Mouse (Mus musculus) WW6 (cell line): ENCODE data around the gene Sh3gl2.
A peak's percentile ranks its signal among the peaks of the same experiment; 100 is the strongest.

Source experiments
- DNase-seq: peaks from one replicate; pipeline ENCODE4 v3.0.0-alpha.2; 2013; ENCODE audit warnings: low read depth, low spot score

Sh3gl2 gene

DNA sequence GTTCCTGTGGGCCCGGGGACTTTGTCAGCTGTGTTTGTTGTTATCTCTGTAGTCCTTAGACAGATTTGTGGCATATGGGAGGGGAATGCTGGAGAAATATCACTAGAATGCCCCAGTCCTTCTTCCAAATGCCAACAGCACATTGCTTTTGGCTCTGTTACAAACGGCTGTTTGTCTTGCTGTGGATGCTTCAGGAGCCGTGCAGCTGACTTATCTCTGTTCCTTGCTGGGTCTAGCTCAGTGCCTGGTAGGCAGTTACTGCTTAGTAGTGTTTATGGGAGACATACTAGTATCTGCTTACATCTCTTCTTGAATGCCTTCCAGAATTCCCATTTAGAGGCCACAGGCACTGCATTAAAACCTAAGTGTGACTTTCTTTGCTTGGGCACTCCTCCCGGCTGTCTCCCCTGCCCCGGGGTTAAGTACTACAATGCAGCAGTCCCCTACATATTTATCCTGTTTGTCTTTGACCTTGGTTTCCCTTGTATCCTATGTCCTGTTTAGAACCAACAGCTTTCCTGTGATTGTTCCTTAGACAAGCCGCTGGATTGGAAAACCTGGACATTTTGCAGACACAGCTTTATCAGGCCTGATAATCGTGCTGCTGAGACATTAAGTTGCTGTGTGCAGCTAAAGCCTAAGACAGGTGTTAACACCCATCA is 101.1 kb downstream of the Sh3gl2 start:
- DNase-seq: no peak

DNA sequence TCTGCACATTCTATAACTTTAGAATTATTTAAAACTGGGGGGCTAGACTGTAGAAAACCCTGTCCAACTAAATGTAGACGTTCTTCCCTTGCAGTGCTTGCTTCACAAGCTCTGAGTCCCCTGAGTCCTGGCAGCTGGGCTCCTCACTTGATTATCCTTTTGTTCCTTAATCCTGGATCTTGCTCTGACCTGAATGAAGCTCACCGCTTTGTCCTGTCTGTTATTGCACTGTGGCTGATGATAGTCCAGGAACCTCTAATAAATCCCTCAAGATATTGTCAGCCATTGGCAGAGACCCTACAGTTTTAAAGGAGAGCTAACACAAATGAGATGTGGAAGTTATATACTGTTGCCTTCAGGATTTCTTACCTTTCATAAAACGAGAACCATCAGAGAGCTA is 114.2 kb downstream of the Sh3gl2 start:
- no peak for DNase-seq

DNA sequence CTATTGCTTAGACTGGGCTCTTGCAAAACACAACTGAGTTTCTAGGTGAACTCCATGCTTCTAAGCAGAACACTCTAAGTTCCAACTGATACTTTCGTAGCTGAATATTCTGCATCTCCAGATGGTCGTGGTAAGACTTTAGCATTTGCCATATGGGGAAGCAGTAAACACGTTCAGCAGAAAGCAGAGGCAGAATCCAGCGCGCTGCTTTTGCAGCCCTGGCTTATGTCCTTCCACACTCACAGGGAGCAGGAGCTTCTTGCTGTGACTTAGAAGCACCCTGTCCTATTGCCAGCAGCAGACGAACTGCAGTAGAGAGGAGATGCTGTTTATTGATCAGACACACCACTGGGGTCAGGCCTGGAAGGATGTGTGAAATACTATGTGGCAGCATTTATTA is 120.5 kb downstream of the Sh3gl2 start:
- no peak for DNase-seq

DNA sequence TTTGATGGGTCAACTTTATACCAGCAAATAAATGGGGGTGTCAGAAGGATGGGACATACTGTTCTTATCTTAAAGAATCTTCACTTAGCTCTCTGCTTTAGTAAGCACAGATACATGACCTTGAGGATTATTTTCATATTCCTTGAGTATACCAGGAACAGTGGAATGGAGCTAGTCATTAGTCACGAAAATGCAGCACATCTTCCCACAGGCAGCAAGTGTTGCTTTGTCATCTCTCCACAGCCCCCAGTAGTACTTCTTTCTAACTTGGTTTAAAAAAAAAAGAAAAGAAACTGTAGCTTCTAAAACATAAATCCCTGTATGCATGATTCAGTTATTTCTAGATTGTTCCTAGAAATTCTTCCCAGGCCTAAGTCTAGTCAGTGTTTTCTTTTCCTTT is 121.1 kb downstream of the Sh3gl2 start:
- no peak for DNase-seq

DNA sequence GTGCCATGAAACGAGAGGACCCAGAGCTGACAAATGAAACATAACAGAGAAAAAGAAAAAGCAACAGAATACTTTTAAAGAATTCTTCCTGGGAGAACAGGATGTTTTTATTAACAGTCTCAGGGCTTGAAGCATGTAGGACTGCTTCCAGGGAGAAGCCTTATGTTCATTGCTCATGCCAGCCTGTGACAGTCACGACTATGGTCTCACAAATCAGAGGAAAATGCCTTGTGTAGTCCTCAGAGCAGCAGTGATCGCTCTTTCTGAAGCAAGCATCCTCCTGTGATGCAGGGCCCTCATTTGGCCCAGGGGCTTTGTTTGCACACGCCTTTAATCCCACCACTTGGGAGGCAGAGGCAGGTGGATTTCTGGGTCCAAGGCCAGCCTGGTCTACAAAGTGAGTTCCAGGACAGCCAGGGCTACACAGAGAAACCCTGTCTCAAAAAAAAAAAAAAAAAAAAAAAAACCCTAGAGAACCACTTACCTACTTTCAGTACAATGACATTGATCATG is 129.8 kb downstream of the Sh3gl2 start:
- DNase-seq: no peak

DNA sequence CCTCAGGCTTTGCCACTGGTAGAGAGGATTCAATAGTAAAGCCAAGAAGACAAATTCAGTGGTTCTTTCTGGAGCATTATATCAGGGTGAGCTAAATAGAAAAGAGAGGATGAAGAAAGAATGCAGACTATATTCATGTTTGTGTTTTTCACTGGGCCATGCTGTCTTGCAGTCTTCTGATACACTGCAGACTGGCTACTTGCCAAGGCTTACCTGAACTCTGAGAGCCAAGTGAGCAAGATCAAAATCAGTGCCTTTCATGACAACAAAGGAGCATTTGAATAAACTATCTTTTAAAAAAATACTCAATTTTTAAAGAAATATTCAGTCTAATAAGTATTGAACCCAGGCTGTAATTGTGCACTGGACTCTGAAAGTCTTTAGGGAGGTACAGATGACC is 131.4 kb downstream of the Sh3gl2 start:
- DNase-seq: no peak

DNA sequence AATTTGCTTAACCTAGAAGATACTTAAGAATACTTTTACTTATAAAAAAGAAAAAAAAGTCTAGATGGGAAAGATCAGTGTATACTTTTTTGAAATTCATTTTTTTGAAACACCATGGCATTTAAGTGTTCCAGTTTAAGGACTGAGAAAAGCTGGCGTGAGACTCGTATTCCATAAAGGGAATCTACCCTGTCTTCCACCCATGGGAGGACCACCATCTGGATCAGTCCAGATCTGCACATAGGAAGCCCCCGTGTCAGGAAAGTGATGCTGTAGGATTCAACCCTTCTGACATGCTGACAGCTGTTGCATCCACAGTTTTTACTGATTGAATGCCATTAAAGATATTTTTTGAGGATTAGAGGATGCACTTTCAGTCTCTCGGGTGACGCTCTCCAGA is 134.2 kb downstream of the Sh3gl2 start:
- DNase-seq: no peak

DNA sequence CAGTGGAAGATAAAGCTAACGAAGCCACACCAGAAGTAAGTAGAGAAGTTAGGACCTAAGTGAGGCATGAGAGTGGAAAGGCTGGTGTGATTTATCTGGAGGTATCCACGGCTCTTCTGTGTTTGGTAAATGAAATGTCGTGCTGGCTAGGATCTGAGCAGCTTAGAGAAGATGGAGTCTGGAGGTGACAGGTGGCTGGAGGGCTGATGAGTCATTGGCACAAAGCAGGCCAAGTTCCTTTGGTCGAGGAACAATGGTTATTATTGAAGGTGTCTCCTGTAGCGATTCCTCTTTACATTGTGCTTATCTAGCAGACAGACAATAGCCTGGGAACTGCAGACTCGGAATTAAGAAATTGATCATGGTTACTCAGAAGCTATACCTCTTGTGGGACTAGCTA is 135.8 kb downstream of the Sh3gl2 start:
- DNase-seq: no peak

DNA sequence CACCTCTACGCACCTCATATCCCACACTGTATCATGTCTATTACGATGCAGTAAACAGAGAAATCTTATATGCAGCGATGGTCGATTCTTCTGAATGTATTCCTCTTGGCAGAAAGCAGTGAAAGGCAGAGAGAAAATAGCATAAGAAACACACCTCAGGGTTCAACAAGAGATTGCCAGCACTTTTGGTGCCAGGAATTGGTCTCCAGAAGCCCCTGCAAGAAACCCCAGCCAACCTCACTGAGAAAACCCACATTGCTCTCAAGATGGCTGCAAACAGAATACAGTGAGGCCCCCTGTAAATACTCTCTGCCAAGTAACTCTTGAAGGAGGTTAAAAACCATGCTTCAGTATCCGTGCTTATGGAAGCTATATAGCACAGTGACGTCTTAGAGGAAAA is 141.0 kb downstream of the Sh3gl2 start:
- no peak for DNase-seq

DNA sequence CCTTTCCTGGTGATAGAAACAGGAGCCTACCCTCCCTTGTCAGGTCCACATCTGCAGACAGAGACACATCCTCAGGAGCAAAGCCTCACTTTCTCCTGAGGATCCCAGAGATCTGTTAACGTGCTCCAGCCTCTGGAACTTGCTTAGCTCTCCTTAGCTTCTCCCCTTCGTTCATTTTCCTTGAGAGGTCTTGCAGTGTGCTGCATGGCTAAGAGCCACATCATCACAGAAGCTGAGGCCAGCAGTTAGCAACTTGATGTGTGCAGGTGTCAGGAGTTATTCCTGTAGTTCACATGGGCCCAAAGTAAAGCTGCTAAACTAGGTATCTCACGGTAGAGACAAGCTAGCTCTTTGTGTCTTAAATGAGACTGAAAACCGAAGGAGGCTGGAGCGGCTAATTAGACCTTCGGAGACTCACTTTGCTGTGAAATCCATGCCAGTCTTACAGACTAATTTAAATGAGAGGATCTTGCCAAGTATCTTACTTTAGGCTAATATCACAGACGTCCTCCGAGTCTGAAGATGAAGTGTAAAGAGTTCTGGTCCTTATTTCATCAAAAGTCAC is 143.2 kb downstream of the Sh3gl2 start:
- no peak for DNase-seq

DNA sequence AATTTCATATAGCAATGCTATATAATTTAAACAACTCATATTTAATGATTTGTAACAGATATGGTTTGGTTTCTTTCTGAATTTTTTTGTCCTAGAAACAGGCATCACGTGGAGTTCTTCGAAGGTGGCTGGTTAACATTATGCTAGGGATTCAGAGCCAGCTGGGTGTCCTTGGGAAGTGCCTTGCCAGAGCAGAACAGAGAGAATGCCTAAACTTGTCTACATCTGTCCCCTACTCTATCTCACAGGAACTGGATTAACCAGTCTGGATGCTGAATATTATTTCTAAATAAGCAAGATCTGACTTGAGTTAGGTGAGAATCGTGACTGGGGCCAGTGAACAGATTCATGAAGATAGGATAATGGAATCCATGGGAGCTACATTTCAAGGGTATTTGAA is 157.7 kb downstream of the Sh3gl2 start:
- no peak for DNase-seq

DNA sequence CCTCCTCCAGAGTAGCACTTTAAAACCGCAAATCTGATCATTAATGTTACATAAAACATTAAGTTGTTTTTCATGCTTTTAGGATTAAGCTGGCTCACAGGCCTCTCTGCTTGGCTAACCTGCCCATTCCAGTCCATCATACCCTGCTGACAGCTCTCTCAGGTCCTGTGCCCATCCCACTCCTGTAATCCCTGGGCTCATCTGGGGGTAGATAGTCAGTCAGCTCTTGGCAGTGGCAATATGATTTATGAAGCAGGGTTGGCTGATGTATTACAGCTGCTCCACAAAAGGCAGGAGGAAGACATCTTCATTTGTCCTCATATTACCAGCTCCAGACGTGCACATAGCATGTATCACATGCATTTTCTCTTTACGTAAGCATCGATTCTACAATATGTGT is 158.3 kb downstream of the Sh3gl2 start:
- DNase-seq: no peak

DNA sequence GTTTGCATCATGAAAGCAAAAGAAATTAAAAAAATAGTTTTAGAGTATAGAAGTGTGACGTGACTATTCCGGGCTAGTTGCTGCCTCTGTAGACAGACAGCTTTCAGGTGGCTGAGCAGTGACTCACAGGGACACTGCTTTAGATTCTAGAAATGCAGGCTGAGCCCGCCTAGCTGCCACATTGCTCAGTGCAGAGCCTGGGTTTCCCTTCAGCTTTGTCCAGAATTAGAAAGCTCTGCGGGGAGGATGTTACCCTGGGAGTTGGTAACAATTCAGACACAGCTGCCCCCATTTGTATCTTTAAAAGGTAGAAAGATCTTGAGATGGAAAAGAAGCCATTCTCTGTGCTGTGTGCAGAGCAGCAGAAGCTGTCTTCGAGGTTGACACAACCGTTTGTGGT is 166.1 kb downstream of the Sh3gl2 start:
- no peak for DNase-seq

DNA sequence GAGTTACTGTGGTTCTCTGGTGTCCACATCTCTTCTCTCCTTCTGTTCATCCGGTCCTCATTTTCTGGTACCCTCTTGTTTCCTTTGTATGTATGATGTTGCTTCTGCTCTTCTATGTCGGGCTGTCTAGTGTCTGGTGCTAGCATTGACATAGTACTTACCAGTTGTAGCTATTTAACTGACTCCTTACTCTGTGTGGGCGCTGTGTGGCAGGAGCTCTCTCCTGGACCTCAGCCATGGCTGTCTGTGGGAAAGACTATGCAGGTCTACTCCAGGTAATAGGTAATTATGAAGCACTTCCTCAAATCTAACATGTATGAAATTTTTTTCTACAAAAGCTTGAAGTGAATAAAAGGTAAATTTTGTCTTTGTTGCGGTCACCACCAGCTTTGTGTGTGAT is 169.9 kb downstream of the Sh3gl2 start:
- DNase-seq: no peak

DNA sequence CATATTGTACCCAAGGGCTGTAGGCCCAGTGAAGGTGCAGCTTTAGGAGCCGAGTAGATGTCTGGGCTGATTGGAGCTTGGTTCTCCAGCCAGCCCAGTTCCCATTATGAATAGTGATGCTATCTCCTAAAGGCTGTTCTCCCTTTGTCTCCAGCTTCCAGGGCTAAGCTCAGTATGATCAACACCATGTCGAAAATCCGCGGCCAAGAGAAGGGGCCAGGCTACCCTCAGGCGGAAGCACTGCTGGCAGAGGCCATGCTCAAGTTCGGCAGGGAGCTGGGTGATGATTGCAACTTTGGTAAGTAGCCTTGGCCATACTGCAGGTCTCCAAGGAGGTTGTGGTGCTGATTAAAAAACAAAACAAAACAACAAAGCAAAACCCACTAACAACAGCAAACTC is 171.3 kb downstream of the Sh3gl2 start:
- DNase-seq: no peak

DNA sequence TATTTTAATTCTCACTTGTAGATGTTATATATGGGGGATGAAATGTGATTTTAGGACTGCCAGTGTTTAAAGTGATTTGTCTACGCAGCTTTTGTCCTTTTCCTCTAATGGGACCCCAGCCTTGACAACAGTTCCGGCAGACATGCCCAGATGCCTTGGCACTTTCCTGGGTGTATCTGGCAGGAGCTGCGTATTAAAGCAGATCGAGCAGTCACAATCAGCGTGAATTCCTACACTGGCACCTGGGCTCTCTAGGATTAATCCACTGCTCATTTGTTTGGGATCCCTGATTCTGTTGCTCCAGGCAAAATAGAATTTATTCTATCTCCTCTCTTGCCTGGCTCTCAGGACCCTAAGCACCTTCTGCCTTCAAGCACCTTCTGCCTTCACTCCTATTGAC is 171.7 kb downstream of the Sh3gl2 start:
- no peak for DNase-seq

DNA sequence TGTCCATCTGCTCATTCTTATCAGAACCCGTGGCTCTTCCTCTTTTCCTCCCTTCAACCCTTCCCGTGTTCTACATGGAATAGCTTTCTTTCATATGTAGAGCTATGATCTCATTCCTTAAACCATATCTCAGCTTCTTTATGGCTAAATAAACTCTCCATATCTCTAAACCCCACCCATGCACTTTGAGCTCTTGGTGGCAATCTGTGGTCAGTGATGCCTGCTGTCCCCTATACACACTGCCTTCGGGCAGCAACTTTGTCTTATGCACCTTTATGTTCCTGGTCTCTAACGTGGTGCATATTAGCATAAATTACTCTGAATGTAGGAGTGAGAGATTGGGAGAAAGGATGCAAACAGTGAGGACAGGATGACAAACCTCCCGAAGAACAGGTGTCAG is 180.3 kb downstream of the Sh3gl2 start:
- no peak for DNase-seq

DNA sequence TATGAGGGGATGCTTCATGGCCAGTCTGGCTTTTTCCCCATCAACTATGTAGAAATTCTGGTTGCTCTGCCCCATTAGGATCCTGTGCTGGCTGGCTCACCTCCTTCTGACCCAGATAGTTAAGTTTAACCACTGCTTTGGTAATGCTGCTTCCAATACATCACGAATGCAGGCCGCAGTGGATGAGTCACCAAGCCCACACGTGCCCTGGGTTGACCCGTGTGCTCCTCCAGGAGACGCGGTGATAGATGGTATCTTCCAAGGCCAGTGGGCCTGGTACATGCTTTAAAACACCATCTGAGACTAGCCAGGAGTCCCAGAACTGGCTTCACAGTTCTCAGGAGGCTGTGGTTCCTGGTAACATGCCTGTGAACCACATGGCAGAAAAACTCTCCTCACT is 182.8 kb downstream of the Sh3gl2 start:
- no peak for DNase-seq

DNA sequence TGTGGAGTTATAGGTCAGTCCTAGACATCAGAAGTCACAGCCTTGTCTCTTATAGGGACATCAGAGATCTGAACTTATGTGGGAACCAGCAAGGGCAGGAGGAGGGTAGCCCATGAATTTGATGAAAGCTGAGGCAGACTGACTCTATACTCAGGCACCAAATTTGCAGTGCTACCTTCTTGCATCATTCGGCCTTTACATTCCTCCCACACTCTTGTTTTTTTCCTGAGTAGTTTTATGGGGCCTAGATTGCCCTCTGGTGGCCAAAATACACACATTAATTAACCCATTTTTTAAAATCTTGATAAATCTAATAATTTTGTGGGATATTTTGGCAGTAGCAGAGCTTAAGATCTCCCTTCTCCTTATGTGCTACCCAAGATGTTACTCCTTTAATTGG is 186.9 kb downstream of the Sh3gl2 start:
- no peak for DNase-seq

DNA sequence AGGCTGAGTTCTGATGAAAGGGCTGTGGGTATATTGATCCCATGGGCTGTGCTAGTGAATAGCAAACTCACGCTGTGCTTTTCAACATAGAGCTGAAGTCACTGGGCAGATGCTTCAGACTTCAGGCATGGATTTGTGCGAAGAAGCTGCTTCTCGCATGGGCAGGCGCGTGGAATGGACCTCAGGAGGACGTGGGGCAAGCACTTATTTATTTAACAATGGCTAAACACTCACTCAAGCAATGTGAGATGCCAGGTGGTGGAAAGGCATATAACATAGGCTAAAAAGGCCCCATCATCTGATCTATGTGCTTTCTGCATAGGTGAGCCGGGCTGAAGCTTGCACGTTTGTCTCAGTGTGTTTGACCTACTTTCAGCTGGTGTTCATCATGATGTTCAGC is 193.8 kb downstream of the Sh3gl2 start:
- DNase-seq: no peak

DNA sequence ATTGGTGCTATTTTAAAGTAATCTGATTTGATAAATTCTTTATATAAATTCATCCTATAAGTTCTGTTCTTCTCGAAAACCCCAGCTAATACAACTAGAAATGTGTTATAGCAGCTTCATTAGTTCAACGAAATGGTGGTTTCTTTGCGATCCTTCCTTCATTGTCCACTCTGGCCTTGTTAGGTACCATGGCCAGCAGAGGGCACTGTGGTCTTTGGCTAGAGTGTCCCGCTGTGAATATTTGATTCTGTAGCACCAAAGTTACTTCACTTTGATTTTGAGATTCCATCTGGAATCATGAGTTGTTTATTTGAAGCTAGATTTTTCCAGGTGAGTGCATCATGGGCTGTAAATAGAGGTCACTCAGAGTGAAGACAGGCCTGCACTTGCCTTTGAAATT is 197.9 kb downstream of the Sh3gl2 start:
- no peak for DNase-seq

DNA sequence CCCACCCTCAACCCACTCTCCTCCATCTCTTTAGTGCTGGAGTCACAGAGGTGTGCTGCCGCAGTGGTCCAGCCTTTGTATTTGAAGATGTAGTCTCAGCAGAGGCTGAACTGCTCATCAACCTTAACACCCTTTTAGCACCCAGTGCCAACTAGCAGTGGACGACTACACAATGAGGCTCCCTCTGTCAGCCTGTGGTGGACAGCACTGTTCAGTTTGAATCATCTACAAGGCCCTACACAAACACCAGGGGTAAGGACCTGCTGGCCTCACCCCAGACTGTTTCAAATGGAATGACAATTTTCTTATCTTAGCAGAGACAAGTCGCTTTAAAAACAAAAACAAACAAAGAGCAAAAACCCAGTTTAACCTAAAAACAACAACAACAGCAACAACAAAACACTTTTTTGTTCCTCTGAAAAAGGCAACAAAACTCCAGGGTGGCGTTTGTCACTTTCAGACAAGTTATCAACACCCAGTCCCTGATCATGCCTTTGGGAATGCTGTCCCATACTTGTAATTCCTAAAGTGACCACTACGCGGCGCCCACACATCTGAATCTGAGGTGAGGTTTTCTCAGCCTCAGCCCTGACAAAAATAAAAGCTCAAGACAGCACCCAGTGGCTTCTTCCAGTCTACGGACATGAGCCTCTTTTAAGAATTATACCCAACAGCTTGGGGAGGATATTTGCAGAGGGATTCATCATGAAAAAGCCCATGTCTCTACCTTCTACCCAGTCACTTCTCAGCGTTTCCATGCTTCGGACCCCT is 199.7 kb downstream of the Sh3gl2 start:
- DNase-seq: peak; percentile 31

DNA sequence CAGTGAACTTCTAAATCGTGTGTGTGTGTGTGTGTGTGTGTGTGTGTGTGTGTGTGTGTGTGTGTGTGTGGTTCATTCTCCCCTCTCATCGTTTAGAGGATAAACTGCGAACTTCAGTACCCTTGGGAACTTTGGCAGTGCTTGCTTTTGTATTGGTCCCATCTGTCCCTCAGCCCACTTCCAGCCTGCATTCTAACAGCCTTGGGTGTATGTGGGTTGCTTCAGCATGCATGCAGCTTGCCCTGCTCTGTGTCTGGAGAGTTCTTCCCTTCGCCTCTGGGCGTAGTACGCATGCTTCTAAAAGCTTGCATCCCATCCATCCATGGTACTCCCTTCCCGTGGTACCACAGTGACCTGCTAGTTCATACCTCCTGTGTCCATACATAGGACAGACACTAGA is 200.3 kb downstream of the Sh3gl2 start:
- no peak for DNase-seq
